Mouse (Mus musculus) heart, embryonic 16.5 days (tissue): ENCODE data around the gene Best3. TPM values are rescaled to one million over a fixed set of nuclear protein-coding genes. Genes with fewer than 3 reads are reported as not detected.
"Not testable (repeated sequence)": the region's sequence is repeated elsewhere in the genome, so short reads cannot be mapped to it uniquely, and the experiment has no call there.

Source experiments
- ATAC-seq: fragments of 200-750 bp; cut with Nextera tagmentation; replicated peaks from 2 replicates; pipeline ENCODE4 v1.8.0; 2017; ENCODE audit warnings: moderate number of reproducible peaks; ENCODE audit not compliant: insufficient read depth, low FRiP score; ENCODE audit errors: extremely low read depth
- H3K27ac ChIP-seq: fragments of 300-500 bp; sonication (generic); 2 replicates; pipeline ENCODE4 v1.5.1; 2014; ENCODE audit warnings: mild to moderate bottlenecking, low read length, control low read depth, moderate library complexity
- H3K27me3 ChIP-seq: fragments of 300-500 bp; sonication (generic); 2 replicates; pipeline ENCODE4 v1.6.1; 2014; ENCODE audit warnings: low read length, mixed read lengths; ENCODE audit not compliant: control insufficient read depth, insufficient read depth
- H3K36me3 ChIP-seq: fragments of 300-500 bp; sonication (generic); 2 replicates; pipeline ENCODE4 v1.6.1; 2014; ENCODE audit not compliant: control insufficient read depth, insufficient read depth
- H3K4me1 ChIP-seq: fragments of 300-500 bp; sonication (generic); 2 replicates; pipeline ENCODE4 v1.6.1; 2014; ENCODE audit warnings: low read length, mixed read lengths; ENCODE audit not compliant: control insufficient read depth, insufficient read depth
- H3K4me2 ChIP-seq: fragments of 300-500 bp; sonication (generic); 2 replicates; pipeline ENCODE4 v1.6.1; 2014; ENCODE audit warnings: low read depth, mild to moderate bottlenecking, control low read depth, low read length
- H3K4me3 ChIP-seq: fragments of 300-500 bp; sonication (generic); 2 replicates; pipeline ENCODE4 v1.5.1; 2014; ENCODE audit warnings: mild to moderate bottlenecking, control low read depth, low read length
- H3K9ac ChIP-seq: fragments of 300-500 bp; sonication (generic); 2 replicates; pipeline ENCODE4 v1.6.1; 2014; ENCODE audit warnings: low read length, control low read depth
- H3K9me3 ChIP-seq: fragments of 300-500 bp; sonication (generic); replicated peaks from 2 replicates; pipeline ENCODE4 v1.6.1; 2016; ENCODE audit warnings: low read length; ENCODE audit not compliant: control insufficient read depth
- WGBS: fragments of 180-500 bp; shearing (Covaris S2); extraction: QIAGEN DNeasy Blood & Tissue Kit; methylation state at CpG from one replicate; pipeline ENCODE4 v1.1.7; 2014; 5-methylcytosine and 5-hydroxymethylcytosine counted together
- polyA plus RNA-seq: library from polyadenylated mRNA; unstranded; fragments of >200 nt; fragmentation: Nextera tagmentation; extraction: Ambion mirVana; gene quantifications from 2 replicates; pipeline ENCODE4 v1.2.1, GENCODE M21; 2015

Gene Best3
- polyA plus RNA-seq, 1 experiment from 2014 or later, result 0.83 TPM

- WGBS, result 69% methylated on average over 8 of the region's 8 CpGs
Measured at GRCm38 (mm10) chr10:117011047-117011446, 24.9 kb downstream of the Best3 start.

GRCm38 (mm10) chr10:117013689-117014390 is 27.7 kb downstream of the Best3 start:
- Histone ChIP-seq H3K4me1 (peaks cover 21% of the 10 kb centered on the region), H3K36me3 (no peaks in the 10 kb centered on the region), H3K27ac (peak overlapping the region; percentile 91), H3K9ac (0 out of 2 replicates have a peak overlapping the region, but pooled peaks have one; percentile 42), H3K4me3 (peak overlapping the region; percentile 27; the same call in 1 of the 2 replicates), H3K27me3 (no peaks in the 10 kb centered on the region), H3K4me2 (peak overlapping the region; percentile 58), H3K9me3 (no peaks in the 10 kb centered on the region)
- ATAC-seq, result peak; percentile 90
- WGBS, result 11% methylated on average over 12 of the region's 12 CpGs

More at GRCm38 (mm10) chr10:117011047-117011446, 24.9 kb downstream of the Best3 start:
- Histone ChIP-seq H3K27me3 (no peaks in the 10 kb centered on the region), H3K4me3 (no peak overlapping the region), H3K9ac (no peak overlapping the region), H3K27ac (no peak overlapping the region), H3K9me3 (no peaks in the 10 kb centered on the region), H3K4me2 (no peak overlapping the region), H3K36me3 (no peaks in the 10 kb centered on the region), H3K4me1 (peaks cover 19% of the 10 kb centered on the region)
- no peak for ATAC-seq

GRCm38 (mm10) chr10:117014565-117014964 is 28.5 kb downstream of the Best3 start:
- no peaks in the 10 kb centered on the region for H3K36me3 ChIP-seq
- H3K4me3 ChIP-seq, result no peak overlapping the region
- no peak for ATAC-seq
- no peaks in the 10 kb centered on the region for H3K9me3 ChIP-seq
- H3K27ac ChIP-seq, result peak overlapping the region; percentile 76
- 46% methylated on average over 5 of the region's 5 CpGs for WGBS
- H3K4me1 ChIP-seq, result peaks cover 21% of the 10 kb centered on the region
- no peak overlapping the region for H3K4me2 ChIP-seq
- H3K9ac ChIP-seq, result no peak overlapping the region
- no peaks in the 10 kb centered on the region for H3K27me3 ChIP-seq

- H3K4me3 ChIP-seq, result no peak overlapping the region
- no peaks in the 10 kb centered on the region for H3K27me3 ChIP-seq
- peaks cover 18% of the 10 kb centered on the region for H3K4me1 ChIP-seq
- no peak for ATAC-seq
- 62% methylated on average over 7 of the region's 7 CpGs for WGBS
- 0 out of 2 replicates have a peak overlapping the region, but pooled peaks have one; percentile 13 for H3K27ac ChIP-seq
- no peaks in the 10 kb centered on the region for H3K36me3 ChIP-seq
- no peak overlapping the region for H3K9ac ChIP-seq
- H3K9me3 ChIP-seq, result no peaks in the 10 kb centered on the region
- H3K4me2 ChIP-seq, result no peak overlapping the region
Measured at GRCm38 (mm10) chr10:117018281-117018840, 32.2 kb downstream of the Best3 start.

- no peak overlapping the region for H3K27ac ChIP-seq
- H3K27me3 ChIP-seq, result no peaks in the 10 kb centered on the region
- peaks cover 20% of the 10 kb centered on the region for H3K4me1 ChIP-seq
- H3K36me3 ChIP-seq, result no peaks in the 10 kb centered on the region
- H3K4me2 ChIP-seq, result no peak overlapping the region
- no peaks in the 10 kb centered on the region for H3K9me3 ChIP-seq
- H3K4me3 ChIP-seq, result no peak overlapping the region
- ATAC-seq, result no peak
- 45% methylated on average over 21 of the region's 21 CpGs for WGBS
- no peak overlapping the region for H3K9ac ChIP-seq
Measured at GRCm38 (mm10) chr10:117021020-117021754, 35.1 kb downstream of the Best3 start.

GRCm38 (mm10) chr10:117023693-117024092 is 37.6 kb downstream of the Best3 start:
- WGBS, result 8% methylated on average over 16 of the region's 16 CpGs
- H3K9ac ChIP-seq, result peak overlapping the region; percentile 67
- peaks cover 12% of the 10 kb centered on the region for H3K4me1 ChIP-seq
- ATAC-seq, result peak; percentile 75
- no peaks in the 10 kb centered on the region for H3K9me3 ChIP-seq
- no peaks in the 10 kb centered on the region for H3K36me3 ChIP-seq
- peak overlapping the region; percentile 70 for H3K4me2 ChIP-seq
- H3K4me3 ChIP-seq, result peak overlapping the region; percentile 49
- peak overlapping the region; percentile 58 for H3K27ac ChIP-seq
- H3K27me3 ChIP-seq, result no peaks in the 10 kb centered on the region

- H3K27ac ChIP-seq, H3K27me3 ChIP-seq, H3K9ac ChIP-seq, ATAC-seq, H3K4me2 ChIP-seq, H3K4me3 ChIP-seq, H3K9me3 ChIP-seq, H3K36me3 ChIP-seq: not testable (repeated sequence)
- H3K4me1 ChIP-seq, result peaks cover 12% of the 10 kb centered on the region
Measured at GRCm38 (mm10) chr10:117025776-117026175, 39.7 kb downstream of the Best3 start.

GRCm38 (mm10) chr10:117026176-117026575 is 40.1 kb downstream of the Best3 start:
- no peak overlapping the region for H3K9ac ChIP-seq
- peaks cover 12% of the 10 kb centered on the region for H3K4me1 ChIP-seq
- no peak for ATAC-seq
- no peak overlapping the region for H3K4me3 ChIP-seq
- no peaks in the 10 kb centered on the region for H3K9me3 ChIP-seq
- H3K27ac ChIP-seq, result no peak overlapping the region
- WGBS, result 82% methylated on average over 8 of the region's 8 CpGs
- H3K36me3 ChIP-seq, result no peaks in the 10 kb centered on the region
- H3K4me2 ChIP-seq, result no peak overlapping the region
- H3K27me3 ChIP-seq, result no peaks in the 10 kb centered on the region

GRCm38 (mm10) chr10:117031160-117031559 is 45.0 kb downstream of the Best3 start:
- H3K4me1 ChIP-seq, result no peaks in the 10 kb centered on the region
- no peaks in the 10 kb centered on the region for H3K27me3 ChIP-seq
- H3K4me2 ChIP-seq, result no peak overlapping the region
- no peak for ATAC-seq
- H3K36me3 ChIP-seq, result no peaks in the 10 kb centered on the region
- H3K27ac ChIP-seq, result no peak overlapping the region
- H3K9ac ChIP-seq, result no peak overlapping the region
- no peak overlapping the region for H3K4me3 ChIP-seq
- WGBS, result 94% methylated on average over 3 of the region's 3 CpGs
- H3K9me3 ChIP-seq, result no peaks in the 10 kb centered on the region
